Mouse (Mus musculus): Measurements from ENCODE around the gene Olfr651.

- no peak for TF ChIP-seq USF1 (IDR thresholded peaks at IDR 0.05; ENCODE audit: low read depth)
- no peak for TF ChIP-seq POLR2A (IDR thresholded peaks at IDR 0.05; ENCODE audit: insufficient read length, low read depth)
- no peak for TF ChIP-seq TCF12 (IDR thresholded peaks at IDR 0.05; ENCODE audit: insufficient read depth, poor library complexity, severe bottlenecking)
- TF ChIP-seq POLR2AphosphoS2 (IDR thresholded peaks at IDR 0.05; ENCODE audit: insufficient read length, low read depth): no peak
- no peak for TF ChIP-seq SRF (IDR thresholded peaks at IDR 0.05; ENCODE audit: control insufficient read depth, insufficient read length, low read depth)
Measured at GRCm38 (mm10) chr7:104601679-104602078, 51.7 kb downstream of the Olfr651 start, which contains the start of gene Olfr655.
